Mouse (Mus musculus): Measurements from ENCODE around the gene Zfp324. TPM values are rescaled to one million over a fixed set of nuclear protein-coding genes. Genes with fewer than 3 reads are reported as not detected.
"Not testable (repeated sequence)": the region's sequence is repeated elsewhere in the genome, so short reads cannot be mapped to it uniquely, and the experiment has no call there.

The Zfp324 gene
- 25.5 and 30.1 TPM in 2 replicates for total RNA-seq (2014; rRNA removed)
- polyA plus RNA-seq (2015; fragmentation: Nextera tagmentation; extraction: Ambion mirVana): 6.8 and 7.1 TPM in 2 replicates

GRCm38 (mm10) chr7:12965678-12966091 lies at the start of gene Zfp324:
Gene Zfp324 (plus strand): TSS chr7:12965838.
- Histone ChIP-seq H3K27ac (peak within 1 kb of the TSS; percentile 90), H3K9me3 (ENCODE audit: low read length) (no peaks in the 10 kb centered on the region), H3K36me3 (ENCODE audit: insufficient read depth, low read length) (peaks cover 16% of the 10 kb centered on the region), H3K4me1 (ENCODE audit: insufficient read depth, low read length) (peaks cover 19% of the 10 kb centered on the region; the same call in 1 of the 2 replicates), H3K4me3 (ENCODE audit: low read length) (peak within 1 kb of the TSS; percentile 84), H3K27me3 (ENCODE audit: insufficient read depth, low read length) (no peaks in the 10 kb centered on the region), H3K9ac (replicated peaks; ENCODE audit: low read length) (peak within 1 kb of the TSS; percentile 86), H3K4me2 (ENCODE audit: low read depth, low read length) (peak within 1 kb of the TSS; percentile 98)
- ATAC-seq (peak; percentile 90), DNase-seq (ENCODE audit: low spot score) (peak; percentile 94)
- no peak for TF ChIP-seq CTCF (IDR thresholded peaks at IDR 0.05; ENCODE audit: low read depth)
- 0% methylated on average over 23 of the region's 23 CpGs for WGBS

GRCm38 (mm10) chr7:12920495-12920894 lies 45.1 kb upstream of the Zfp324 start:
- H3K9ac ChIP-seq (replicated peaks; ENCODE audit: low read length); H3K9me3 ChIP-seq (ENCODE audit: low read length); H3K4me1 ChIP-seq (ENCODE audit: insufficient read depth, low read length); H3K4me2 ChIP-seq (ENCODE audit: low read depth, low read length); DNase-seq (ENCODE audit: low spot score); ATAC-seq; H3K4me3 ChIP-seq (ENCODE audit: low read length); H3K27ac ChIP-seq; H3K27me3 ChIP-seq (ENCODE audit: insufficient read depth, low read length): not testable (repeated sequence)
- WGBS: 91% methylated on average over 7 of the region's 8 CpGs
- H3K36me3 ChIP-seq (ENCODE audit: insufficient read depth, low read length): peaks cover 16% of the 10 kb centered on the region

GRCm38 (mm10) chr7:12921318-12921704 lies 44.3 kb upstream of the Zfp324 start:
- WGBS: 1% methylated on average over 3 of the region's 3 CpGs
- Histone ChIP-seq H3K9ac (replicated peaks; ENCODE audit: low read length) (peak overlapping the region; percentile 74), H3K4me3 (ENCODE audit: low read length) (peak overlapping the region; percentile 81), H3K36me3 (ENCODE audit: insufficient read depth, low read length) (peaks cover 25% of the 10 kb centered on the region), H3K4me1 (ENCODE audit: insufficient read depth, low read length) (peaks cover 10% of the 10 kb centered on the region), H3K27me3 (ENCODE audit: insufficient read depth, low read length) (no peaks in the 10 kb centered on the region), H3K27ac (peak overlapping the region; percentile 97), H3K4me2 (ENCODE audit: low read depth, low read length) (peak overlapping the region; percentile 88), H3K9me3 (ENCODE audit: low read length) (no peaks in the 10 kb centered on the region)
- ATAC-seq (peak; percentile 18), DNase-seq (ENCODE audit: low spot score) (no peak)
- TF ChIP-seq CTCF (IDR thresholded peaks at IDR 0.05; ENCODE audit: low read depth): no peak

GRCm38 (mm10) chr7:12921705-12922465 lies 43.8 kb upstream of the Zfp324 start, which contains the start of gene Rps5:
Gene Rps5 (plus strand): TSS chr7:12922290.
- DNase-seq (ENCODE audit: low spot score) (peak; percentile 100), ATAC-seq (peak; percentile 98)
- WGBS: under 1% methylated on average over 55 of the region's 55 CpGs
- peak within 1 kb of the TSS; percentile 94 for H3K4me2 ChIP-seq (ENCODE audit: low read depth, low read length)
- no peaks in the 10 kb centered on the region for H3K27me3 ChIP-seq (ENCODE audit: insufficient read depth, low read length)
- H3K9me3 ChIP-seq (ENCODE audit: low read length): no peaks in the 10 kb centered on the region
- peak within 1 kb of the TSS; percentile 81 for H3K4me3 ChIP-seq (ENCODE audit: low read length)
- peak; percentile 88 for TF ChIP-seq CTCF (IDR thresholded peaks at IDR 0.05; ENCODE audit: low read depth)
- H3K4me1 ChIP-seq (ENCODE audit: insufficient read depth, low read length): peaks cover 10% of the 10 kb centered on the region
- peak within 1 kb of the TSS; percentile 97 for H3K27ac ChIP-seq
- H3K9ac ChIP-seq (replicated peaks; ENCODE audit: low read length): peak within 1 kb of the TSS; percentile 74
- H3K36me3 ChIP-seq (ENCODE audit: insufficient read depth, low read length): peaks cover 30% of the 10 kb centered on the region

GRCm38 (mm10) chr7:12922729-12923128 lies 42.9 kb upstream of the Zfp324 start:
- no peak for DNase-seq (ENCODE audit: low spot score)
- H3K27me3 ChIP-seq (ENCODE audit: insufficient read depth, low read length): no peaks in the 10 kb centered on the region
- peak overlapping the region; percentile 81 for H3K4me3 ChIP-seq (ENCODE audit: low read length)
- 2% methylated on average over 8 of the region's 8 CpGs for WGBS
- H3K36me3 ChIP-seq (ENCODE audit: insufficient read depth, low read length): peaks cover 32% of the 10 kb centered on the region
- peak overlapping the region; percentile 46; the same call in 1 of the 2 replicates for H3K27ac ChIP-seq
- ATAC-seq: no peak
- no peak for TF ChIP-seq CTCF (IDR thresholded peaks at IDR 0.05; ENCODE audit: low read depth)
- H3K9ac ChIP-seq (replicated peaks; ENCODE audit: low read length): peak overlapping the region; percentile 62
- peaks cover 10% of the 10 kb centered on the region for H3K4me1 ChIP-seq (ENCODE audit: insufficient read depth, low read length)
- peak overlapping the region; percentile 94 for H3K4me2 ChIP-seq (ENCODE audit: low read depth, low read length)
- H3K9me3 ChIP-seq (ENCODE audit: low read length): no peaks in the 10 kb centered on the region

- DNase-seq (ENCODE audit: low spot score): peak; percentile 45
- no peaks in the 10 kb centered on the region for H3K27me3 ChIP-seq (ENCODE audit: insufficient read depth, low read length)
- no peak for ATAC-seq
- no peak overlapping the region for H3K4me3 ChIP-seq (ENCODE audit: low read length)
- no peak overlapping the region for H3K27ac ChIP-seq
- peaks cover 12% of the 10 kb centered on the region for H3K4me1 ChIP-seq (ENCODE audit: insufficient read depth, low read length)
- WGBS: 64% methylated on average over 7 of the region's 7 CpGs
- H3K4me2 ChIP-seq (ENCODE audit: low read depth, low read length): no peak overlapping the region
- peaks cover 32% of the 10 kb centered on the region for H3K36me3 ChIP-seq (ENCODE audit: insufficient read depth, low read length)
- H3K9me3 ChIP-seq (ENCODE audit: low read length): no peaks in the 10 kb centered on the region
- no peak overlapping the region for H3K9ac ChIP-seq (replicated peaks; ENCODE audit: low read length)
- no peak for TF ChIP-seq CTCF (IDR thresholded peaks at IDR 0.05; ENCODE audit: low read depth)
Observed at GRCm38 (mm10) chr7:12926316-12926715, 39.3 kb upstream of the Zfp324 start.

All from hindbrain, postnatal 0 days (tissue).